Mouse (Mus musculus) lung, embryonic 16.5 days (tissue): ENCODE measurements around the gene Smarca2. TPM values are rescaled to one million over a fixed set of nuclear protein-coding genes. Genes with fewer than 3 reads are reported as not detected.

Experiments used
- ATAC-seq: fragments of 200-750 bp; cut with Nextera tagmentation; 2 replicates; pipeline ENCODE4 v1.8.0; 2017; ENCODE audit warnings: low read depth, mild to moderate bottlenecking, moderate library complexity
- H3K27ac ChIP-seq: fragments of 300-500 bp; sonication (generic); 2 replicates; pipeline ENCODE4 v1.5.1; 2014; ENCODE audit warnings: mild to moderate bottlenecking, control low read depth, low read length
- H3K27me3 ChIP-seq: fragments of 300-500 bp; sonication (generic); 2 replicates; pipeline ENCODE4 v1.6.1; 2014; ENCODE audit warnings: low read depth, low read length, mixed read lengths; ENCODE audit not compliant: control insufficient read depth, insufficient read depth
- H3K36me3 ChIP-seq: fragments of 300-500 bp; sonication (generic); 2 replicates; pipeline ENCODE4 v1.6.1; 2014; ENCODE audit warnings: low read length; ENCODE audit not compliant: control insufficient read depth, insufficient read depth
- H3K4me1 ChIP-seq: fragments of 300-500 bp; sonication (generic); replicated peaks from 2 replicates; pipeline ENCODE4 v1.6.1; 2014; ENCODE audit warnings: low read length, mixed read lengths; ENCODE audit not compliant: control insufficient read depth, insufficient read depth
- H3K4me2 ChIP-seq: fragments of 300-500 bp; sonication (generic); 2 replicates; pipeline ENCODE4 v1.6.1; 2014; ENCODE audit warnings: low read depth, low read length, control low read depth
- H3K4me3 ChIP-seq: fragments of 300-500 bp; sonication (generic); 2 replicates; pipeline ENCODE4 v1.5.1; 2014; ENCODE audit warnings: mild to moderate bottlenecking, low read length, control low read depth
- H3K9ac ChIP-seq: fragments of 300-500 bp; sonication (generic); 2 replicates; pipeline ENCODE4 v1.6.1; 2014; ENCODE audit warnings: low read length, control low read depth
- H3K9me3 ChIP-seq: fragments of 300-500 bp; sonication (generic); 2 replicates; pipeline ENCODE4 v1.6.1; 2016; ENCODE audit warnings: low read length; ENCODE audit not compliant: control insufficient read depth
- WGBS: fragments of 180-500 bp; shearing (Covaris S2); extraction: QIAGEN DNeasy Blood & Tissue Kit; methylation state at CpG from one replicate; pipeline ENCODE4 v1.1.7; 2014; 5-methylcytosine and 5-hydroxymethylcytosine counted together
- polyA plus RNA-seq: library from polyadenylated mRNA; unstranded; fragments of >200 nt; fragmentation: Nextera tagmentation; extraction: Ambion mirVana; gene quantifications from 2 replicates; pipeline ENCODE4 v1.2.1, GENCODE M21; 2015

The Smarca2 gene
- polyA plus RNA-seq, 1 experiment from 2014 or later: 48.1 TPM

- WGBS: 72% methylated on average over 4 of the region's 4 CpGs
- Histone ChIP-seq H3K4me3 (no peak overlapping the region), H3K27me3 (no peaks in the 10 kb centered on the region), H3K9ac (no peak overlapping the region), H3K4me1 (no peaks in the 10 kb centered on the region), H3K27ac (no peak overlapping the region), H3K36me3 (peaks cover 10% of the 10 kb centered on the region), H3K9me3 (no peaks in the 10 kb centered on the region), H3K4me2 (no peak overlapping the region)
- ATAC-seq: no peak
Measured at GRCm38 (mm10) chr19:26643936-26644335, 39.1 kb downstream of the Smarca2 start.

DNA sequence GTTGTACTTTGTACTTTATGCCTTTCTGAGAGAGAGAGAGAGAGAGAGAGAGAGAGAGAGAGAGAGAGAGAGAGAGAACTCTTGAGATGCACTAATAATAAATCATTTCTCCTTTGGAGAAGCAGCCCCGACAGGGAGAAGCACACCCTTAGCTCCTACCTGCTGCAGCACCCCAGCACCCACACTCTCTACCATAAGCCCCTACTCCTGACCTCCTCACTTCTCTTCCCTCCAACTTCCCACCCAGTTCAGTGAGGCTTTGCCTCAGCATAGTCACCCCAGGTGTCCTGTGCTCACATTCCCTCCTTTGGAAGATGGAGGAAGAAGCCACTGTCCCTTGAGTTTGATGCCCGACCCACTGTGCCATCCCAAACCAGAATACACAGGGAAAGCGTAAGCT is 40.2 kb downstream of the Smarca2 start:
- no peak for ATAC-seq

DNA sequence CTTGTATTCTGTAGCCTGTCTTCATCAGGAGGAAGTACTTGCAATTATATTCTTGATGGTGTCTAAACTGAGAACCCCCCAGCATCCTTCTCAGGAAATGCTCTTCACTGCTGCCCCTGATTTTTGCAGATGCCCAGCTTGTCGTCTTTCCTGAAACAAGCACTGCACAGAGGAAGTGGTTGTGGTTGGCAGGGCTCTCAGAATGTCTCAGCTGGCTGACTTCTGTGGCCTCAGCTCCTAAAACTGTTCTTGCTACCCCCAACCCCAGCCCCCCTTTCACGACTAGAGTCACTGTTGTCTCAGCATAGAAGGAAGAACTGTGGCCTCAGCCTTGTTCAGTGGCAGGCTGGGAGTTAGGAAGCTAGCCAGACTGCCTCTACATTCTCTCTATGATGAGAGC is 41.3 kb downstream of the Smarca2 start:
- WGBS: 19% methylated on average over 2 of the region's 2 CpGs
- Histone ChIP-seq H3K9me3 (no peaks in the 10 kb centered on the region), H3K36me3 (peaks cover 13% of the 10 kb centered on the region), H3K27me3 (no peaks in the 10 kb centered on the region), H3K4me2 (no peak overlapping the region), H3K9ac (no peak overlapping the region), H3K27ac (no peak overlapping the region), H3K4me3 (no peak overlapping the region), H3K4me1 (no peaks in the 10 kb centered on the region)
- ATAC-seq: no peak

More for the DNA sequence above, 40.2 kb downstream of the Smarca2 start:
- Histone ChIP-seq H3K4me2 (no peak overlapping the region), H3K4me3 (no peak overlapping the region), H3K9me3 (no peaks in the 10 kb centered on the region), H3K36me3 (peaks cover 20% of the 10 kb centered on the region), H3K4me1 (no peaks in the 10 kb centered on the region), H3K9ac (no peak overlapping the region), H3K27ac (no peak overlapping the region), H3K27me3 (no peaks in the 10 kb centered on the region)
- WGBS: 78% methylated on average over 3 of the region's 3 CpGs

- no peak for ATAC-seq
- H3K9me3 ChIP-seq: no peaks in the 10 kb centered on the region
- H3K36me3 ChIP-seq: peaks cover 21% of the 10 kb centered on the region
- no peak overlapping the region for H3K4me2 ChIP-seq
- H3K9ac ChIP-seq: no peak overlapping the region
- H3K4me3 ChIP-seq: no peak overlapping the region
- H3K27ac ChIP-seq: no peak overlapping the region
- no peaks in the 10 kb centered on the region for H3K27me3 ChIP-seq
- WGBS: 80% methylated on average over 7 of the region's 7 CpGs
- H3K4me1 ChIP-seq: no peaks in the 10 kb centered on the region
Measured at GRCm38 (mm10) chr19:26650585-26651273, 45.9 kb downstream of the Smarca2 start.

DNA sequence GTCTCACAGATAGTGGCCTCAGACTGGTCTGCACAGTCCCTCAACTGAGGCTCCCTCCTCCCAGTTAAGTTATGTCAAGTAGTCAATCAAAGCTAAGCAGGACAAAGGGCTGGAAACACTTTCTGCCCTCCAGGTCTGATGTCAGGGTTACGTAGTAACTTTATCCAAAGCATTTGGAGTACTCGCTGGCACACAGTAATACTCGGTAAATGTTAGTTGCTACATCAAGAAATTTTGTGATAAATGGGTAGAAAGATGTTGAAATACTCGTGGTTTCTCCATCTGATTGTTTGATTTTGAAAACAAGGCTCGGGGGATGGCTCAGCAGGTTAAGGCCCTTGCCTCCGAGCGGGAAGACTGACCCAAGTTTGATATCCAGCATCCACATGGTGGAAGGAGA is 53.5 kb downstream of the Smarca2 start:
- peaks cover 5% of the 10 kb centered on the region; the same call in 1 of the 2 replicates for H3K36me3 ChIP-seq
- no peak overlapping the region for H3K27ac ChIP-seq
- no peaks in the 10 kb centered on the region for H3K4me1 ChIP-seq
- no peak overlapping the region for H3K4me2 ChIP-seq
- H3K9me3 ChIP-seq: no peaks in the 10 kb centered on the region
- ATAC-seq: no peak
- 57% methylated on average over 7 of the region's 7 CpGs for WGBS
- no peak overlapping the region for H3K9ac ChIP-seq
- no peak overlapping the region for H3K4me3 ChIP-seq
- H3K27me3 ChIP-seq: no peaks in the 10 kb centered on the region

- Histone ChIP-seq H3K4me3 (no peak overlapping the region), H3K4me1 (no peaks in the 10 kb centered on the region), H3K9me3 (no peaks in the 10 kb centered on the region), H3K4me2 (no peak overlapping the region), H3K36me3 (peaks cover 2% of the 10 kb centered on the region; the same call in 1 of the 2 replicates), H3K27ac (no peak overlapping the region), H3K27me3 (no peaks in the 10 kb centered on the region), H3K9ac (no peak overlapping the region)
- no peak for ATAC-seq
- 75% methylated on average over 5 of the region's 5 CpGs for WGBS
Measured at GRCm38 (mm10) chr19:26659976-26660375, 55.1 kb downstream of the Smarca2 start.

GRCm38 (mm10) chr19:26661198-26661597 is 56.3 kb downstream of the Smarca2 start:
- Histone ChIP-seq H3K27ac (no peak overlapping the region), H3K9ac (no peak overlapping the region), H3K36me3 (no peaks in the 10 kb centered on the region; the same call in 1 of the 2 replicates), H3K4me1 (no peaks in the 10 kb centered on the region), H3K4me2 (no peak overlapping the region), H3K27me3 (no peaks in the 10 kb centered on the region), H3K4me3 (no peak overlapping the region), H3K9me3 (no peaks in the 10 kb centered on the region)
- no peak for ATAC-seq
- 87% methylated on average over 3 of the region's 3 CpGs for WGBS

DNA sequence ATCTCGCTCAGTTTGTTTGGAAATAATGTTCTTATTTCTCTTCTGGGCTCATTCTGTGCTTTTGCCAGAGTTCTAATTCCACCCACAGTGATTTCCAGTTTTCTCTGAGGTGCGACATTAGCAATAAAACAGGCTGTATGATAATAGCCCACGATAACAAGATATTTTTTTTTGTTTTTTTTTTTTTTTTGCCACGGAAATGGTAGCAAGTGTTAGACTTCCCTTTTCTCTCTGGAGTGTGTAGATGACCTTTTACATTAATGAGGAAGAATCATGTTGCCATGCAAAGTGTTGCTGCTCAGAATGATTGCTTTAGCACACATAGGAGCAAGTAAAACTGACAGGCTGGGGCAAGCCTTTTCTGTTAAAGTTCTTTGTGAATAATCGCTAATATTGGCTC is 61.5 kb downstream of the Smarca2 start:
- no peak for ATAC-seq
- H3K4me1 ChIP-seq: no peaks in the 10 kb centered on the region

DNA sequence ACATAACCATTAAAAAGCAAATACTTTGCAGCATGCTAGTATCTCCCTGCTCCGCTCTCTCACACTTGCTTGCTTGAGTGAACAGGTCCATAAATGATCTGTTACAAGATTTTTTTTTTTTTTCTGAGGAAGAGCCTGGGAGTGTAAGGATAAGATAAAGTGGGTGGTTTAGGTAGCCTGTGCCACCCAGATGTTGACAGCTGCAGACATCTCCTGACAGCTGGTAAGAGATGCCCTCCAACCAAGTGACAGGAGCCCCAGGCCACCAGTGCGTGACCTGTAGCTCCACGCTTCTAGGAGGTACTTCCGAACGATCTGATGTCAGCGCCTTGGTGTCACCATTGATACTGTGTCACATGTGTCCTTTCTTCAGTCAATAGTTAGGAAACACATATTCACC is 65.2 kb downstream of the Smarca2 start:
- H3K4me2 ChIP-seq: no peak overlapping the region
- no peaks in the 10 kb centered on the region for H3K4me1 ChIP-seq
- H3K27ac ChIP-seq: no peak overlapping the region
- no peak overlapping the region for H3K9ac ChIP-seq
- no peak for ATAC-seq
- H3K9me3 ChIP-seq: no peaks in the 10 kb centered on the region
- H3K4me3 ChIP-seq: no peak overlapping the region
- H3K27me3 ChIP-seq: no peaks in the 10 kb centered on the region
- H3K36me3 ChIP-seq: peaks cover 15% of the 10 kb centered on the region; the same call in 1 of the 2 replicates
- WGBS: 87% methylated on average over 6 of the region's 6 CpGs

More for the DNA sequence above, 61.5 kb downstream of the Smarca2 start:
- H3K9ac ChIP-seq: no peak overlapping the region
- 0 out of 2 replicates have a peak, but pooled peaks cover 2% of the 10 kb centered on the region for H3K36me3 ChIP-seq
- H3K27me3 ChIP-seq: no peaks in the 10 kb centered on the region
- H3K4me2 ChIP-seq: no peak overlapping the region
- H3K9me3 ChIP-seq: no peaks in the 10 kb centered on the region
- no peak overlapping the region for H3K4me3 ChIP-seq
- no peak overlapping the region for H3K27ac ChIP-seq
- 67% methylated on average over 5 of the region's 5 CpGs for WGBS
